Mouse (Mus musculus) heart, adult 2 months (tissue): ENCODE data around the gene Gm42372. TPM values are rescaled to one million over a fixed set of nuclear protein-coding genes. Genes with fewer than 3 reads are reported as not detected.

ENCODE experiments used
- DNase-seq, 2 experiments: peaks; one replicate each; pipeline ENCODE4 v3.0.0; 2021
- H3K27ac ChIP-seq: fragments of 200-600 bp; 2 replicates; pipeline ENCODE4 v1.8.1; 2022
- H3K27me3 ChIP-seq: fragments of 200-500 bp; 2 replicates; pipeline ENCODE4 v1.6.1; 2012; ENCODE audit warnings: mild to moderate bottlenecking, low read length, inconsistent platforms, mixed read lengths; ENCODE audit not compliant: control insufficient read depth, insufficient read depth
- H3K36me3 ChIP-seq: fragments of 200-500 bp; 2 replicates; pipeline ENCODE4 v1.6.1; 2012; ENCODE audit warnings: low read length, inconsistent platforms; ENCODE audit not compliant: control insufficient read depth, insufficient read depth
- H3K4me1 ChIP-seq: fragments of 200-500 bp; 2 replicates; pipeline ENCODE4 v1.6.1; 2011; ENCODE audit warnings: low read length; ENCODE audit not compliant: control insufficient read depth, insufficient read depth
- H3K4me3 ChIP-seq: fragments of 200-600 bp; 2 replicates; pipeline ENCODE4 v1.8.1; 2022
- H3K79me2 ChIP-seq: fragments of 200-500 bp; replicated peaks from 2 replicates; pipeline ENCODE4 v1.6.1; 2012; ENCODE audit warnings: mild to moderate bottlenecking, inconsistent platforms, low read length, moderate library complexity, mixed read lengths; ENCODE audit not compliant: control insufficient read depth, insufficient read depth
- H3K9ac ChIP-seq: fragments of 200-500 bp; 2 replicates; pipeline ENCODE4 v1.6.1; 2012; ENCODE audit warnings: low read depth, mild to moderate bottlenecking, control low read depth, inconsistent platforms, low read length, mixed read lengths
- CTCF ChIP-seq: fragments of 200-600 bp; IDR thresholded peaks from 2 replicates; pipeline ENCODE4 v1.8.1; 2022; ENCODE audit warnings: antibody characterized with exemption, mild to moderate bottlenecking, moderate library complexity
- EP300 ChIP-seq: fragments of 200-500 bp; IDR thresholded peaks from 2 replicates; pipeline ENCODE4 v1.6.1; 2011; ENCODE audit warnings: low read depth, low read length, control low read depth; ENCODE audit not compliant: insufficient read depth
- POLR2A ChIP-seq: fragments of 200-500 bp; IDR thresholded peaks from 2 replicates; pipeline ENCODE4 v1.6.1; 2011; ENCODE audit warnings: mild to moderate bottlenecking, low read depth, low read length, control low read depth; ENCODE audit not compliant: insufficient read depth
- WGBS: fragments of 180-500 bp; shearing (Covaris S2); methylation state at CpG from one replicate; pipeline ENCODE4 v1.1.7; 2018; 5-methylcytosine and 5-hydroxymethylcytosine counted together
- intact Hi-C: fragments of 180-260 bp; cut with DNase I; formaldehyde crosslinking; loops from one replicate; pipeline ENCODE4 v1.15.1; 2025
- polyA plus RNA-seq: library from polyadenylated mRNA; depleted of rRNA; stranded (reverse); fragments of >200 nt; gene quantifications from 2 replicates; pipeline ENCODE4 v1.2.3, GENCODE M21; 2012
- total RNA-seq, 2 experiments: library from RNA; stranded (reverse); gene quantifications; 2 replicates each; pipeline ENCODE4 v1.2.3; 2021

Gene Gm42372
- total and polyA plus RNA-seq, 3 experiments: not detected

DNA sequence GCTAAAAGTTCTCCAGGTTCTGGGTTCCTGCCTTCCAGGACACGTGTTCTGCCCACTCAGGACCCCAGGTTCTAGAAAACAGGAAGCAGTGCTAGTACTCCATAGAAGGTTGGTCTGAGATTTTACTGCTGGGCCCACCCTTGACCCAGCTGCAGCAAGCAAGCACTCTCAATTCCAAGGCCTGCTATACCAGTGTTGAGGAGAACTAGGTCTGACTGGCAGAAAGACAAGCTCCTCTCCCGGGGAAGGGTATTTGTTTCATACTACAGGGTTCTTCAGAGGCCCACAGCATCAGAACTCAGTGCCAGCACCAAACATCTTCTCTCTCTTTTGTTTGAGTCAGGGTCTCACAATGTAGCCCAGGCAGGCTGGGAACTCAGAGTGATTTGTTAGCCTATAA lies 35.0 kb downstream of the Gm42372 start:
- intact Hi-C loops: no loop called here
- H3K27ac ChIP-seq: no peak overlapping the region; the same call in 1 of the 2 replicates
- H3K36me3 ChIP-seq: no peaks in the 10 kb centered on the region; the same call in 1 of the 2 replicates
- no peak for TF ChIP-seq POLR2A
- TF ChIP-seq EP300: no peak
- no peak for TF ChIP-seq CTCF
- no peak overlapping the region for H3K4me3 ChIP-seq
- peaks cover 5% of the 10 kb centered on the region; the same call in 1 of the 2 replicates for H3K79me2 ChIP-seq
- H3K9ac ChIP-seq: no peak overlapping the region
- H3K27me3 ChIP-seq: no peaks in the 10 kb centered on the region
- no peak for DNase-seq
- WGBS: 63% methylated on average over 2 of the region's 2 CpGs
- H3K4me1 ChIP-seq: peaks cover 8% of the 10 kb centered on the region

DNA sequence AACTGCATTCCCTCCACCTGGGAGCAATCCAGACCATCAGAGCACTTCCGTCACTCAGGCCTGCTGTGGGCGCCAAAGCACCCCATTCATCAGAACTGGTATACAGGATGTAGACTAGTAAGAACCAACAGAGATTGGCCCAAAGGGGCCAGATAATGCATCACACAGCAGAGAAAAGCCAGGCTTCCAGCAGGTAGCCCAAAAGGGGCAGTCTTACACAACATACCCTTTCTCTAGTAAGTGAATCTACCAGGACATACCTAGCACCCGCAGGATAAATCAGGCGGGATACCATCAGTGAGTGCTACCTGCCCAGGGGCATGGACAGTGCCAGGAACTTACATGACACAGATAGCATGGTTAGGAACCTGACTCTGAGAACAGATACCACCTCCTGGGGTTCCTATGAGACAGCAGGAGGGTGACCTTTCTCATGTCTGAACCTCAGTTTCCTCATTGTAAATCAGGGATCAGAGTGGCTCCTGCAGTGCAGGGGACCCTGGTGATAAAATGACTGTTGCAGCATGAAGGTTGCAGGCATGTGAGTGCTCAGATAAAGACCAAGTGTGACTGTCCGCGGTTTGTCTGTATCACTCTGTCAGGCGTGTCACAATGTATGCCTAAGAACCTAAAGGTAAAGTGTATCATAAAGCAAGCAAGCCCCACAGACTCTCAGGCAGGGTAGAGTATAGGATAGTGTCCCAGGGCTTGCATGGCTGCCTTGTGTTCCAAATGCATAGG lies 36.7 kb downstream of the Gm42372 start:
- Histone ChIP-seq H3K9ac (no peak overlapping the region), H3K27me3 (no peaks in the 10 kb centered on the region), H3K36me3 (peaks cover 2% of the 10 kb centered on the region; the same call in 1 of the 2 replicates), H3K79me2 (peaks cover 5% of the 10 kb centered on the region; the same call in 1 of the 2 replicates), H3K27ac (no peak overlapping the region), H3K4me1 (peaks cover 24% of the 10 kb centered on the region), H3K4me3 (no peak overlapping the region)
- TF ChIP-seq EP300 (no peak), CTCF (no peak), POLR2A (no peak)
- peak in 1 of 2 experiments; percentile 23 for DNase-seq
- 67% methylated on average over 7 of the region's 7 CpGs for WGBS
- intact Hi-C loops: no loop called here

DNA sequence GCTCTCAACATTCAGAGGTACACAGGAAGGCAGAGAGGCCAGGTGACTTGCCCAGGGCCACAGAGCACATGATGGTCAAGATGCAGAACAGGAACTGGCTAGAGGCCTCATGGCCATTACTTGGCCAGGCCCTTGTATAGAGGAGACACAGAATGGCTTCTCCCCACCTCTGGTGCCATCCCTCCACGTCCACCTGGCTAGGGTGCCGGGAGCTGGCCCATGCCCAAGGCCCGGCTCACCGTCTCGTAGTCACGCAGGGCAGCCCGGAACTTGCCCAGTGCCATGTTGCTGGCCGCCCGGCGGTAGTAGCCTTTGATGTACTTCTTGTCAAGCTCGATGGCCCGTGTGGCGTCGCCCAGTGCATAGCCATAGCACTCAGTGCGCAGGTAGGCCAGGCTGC lies 39.3 kb downstream of the Gm42372 start:
- Histone ChIP-seq H3K4me3 (no peak overlapping the region), H3K9ac (no peak overlapping the region), H3K79me2 (peaks cover 11% of the 10 kb centered on the region; the same call in 1 of the 2 replicates), H3K4me1 (peaks cover 42% of the 10 kb centered on the region), H3K27me3 (no peaks in the 10 kb centered on the region), H3K36me3 (peaks cover 2% of the 10 kb centered on the region), H3K27ac (no peak overlapping the region)
- TF ChIP-seq CTCF: no peak
- TF ChIP-seq POLR2A: no peak
- intact Hi-C loops: no loop called here
- WGBS: 96% methylated on average over 15 of the region's 15 CpGs
- DNase-seq: no peak

DNA sequence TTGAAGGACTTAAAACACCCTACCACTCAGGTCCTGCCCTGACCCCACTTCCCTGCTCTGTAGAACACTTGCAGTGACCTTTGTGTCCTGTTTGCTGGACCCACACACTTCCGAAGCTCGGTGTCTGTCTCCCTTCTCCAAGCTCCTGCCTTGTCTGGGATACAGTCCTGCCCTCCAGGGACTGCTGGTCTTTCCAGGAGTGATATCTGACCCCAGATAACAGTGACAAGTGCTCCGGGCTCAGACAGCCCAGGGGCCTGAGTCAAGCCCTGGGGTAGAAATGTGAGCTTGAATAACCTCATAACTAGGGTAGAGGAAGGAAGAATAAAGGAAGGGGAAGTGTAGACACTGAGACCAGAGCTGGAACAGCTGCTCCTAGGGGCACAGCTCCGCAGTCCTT lies 40.8 kb downstream of the Gm42372 start:
- Histone ChIP-seq H3K4me1 (peaks cover 39% of the 10 kb centered on the region), H3K9ac (peak overlapping the region; percentile 15), H3K36me3 (peaks cover 2% of the 10 kb centered on the region), H3K27me3 (no peaks in the 10 kb centered on the region), H3K4me3 (no peak overlapping the region), H3K79me2 (peaks cover 12% of the 10 kb centered on the region; the same call in 1 of the 2 replicates), H3K27ac (peak overlapping the region; percentile 71)
- WGBS: 4% methylated on average over 4 of the region's 4 CpGs
- DNase-seq: peak in 1 of 2 experiments; percentile 36
- TF ChIP-seq CTCF (no peak), EP300 (no peak), POLR2A (no peak)
- intact Hi-C loops: no loop called here

DNA sequence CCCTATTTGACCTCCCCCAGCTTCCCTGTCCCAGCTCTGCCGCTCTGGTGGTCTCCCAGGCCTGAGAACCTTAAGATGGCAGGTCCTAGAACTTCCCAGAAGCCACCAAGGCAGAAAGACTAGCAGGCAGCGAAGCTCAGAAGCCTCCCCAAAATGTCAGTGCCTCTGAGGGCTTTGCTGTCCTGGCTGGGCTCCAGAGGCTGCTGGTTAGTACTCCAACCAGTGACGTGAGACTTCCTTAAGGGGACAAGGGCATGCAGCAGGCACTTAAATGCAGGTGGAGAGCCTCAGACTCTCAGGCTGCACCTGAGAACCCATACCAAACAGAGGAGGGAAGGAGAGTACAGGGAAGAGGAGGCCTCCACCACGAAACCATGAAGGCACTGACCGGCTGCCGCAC lies 41.3 kb downstream of the Gm42372 start:
- DNase-seq: peak; percentile 47 to 55
- peak overlapping the region; percentile 15 for H3K9ac ChIP-seq
- H3K36me3 ChIP-seq: peaks cover 2% of the 10 kb centered on the region
- H3K79me2 ChIP-seq: peaks cover 12% of the 10 kb centered on the region; the same call in 1 of the 2 replicates
- WGBS: 42% methylated on average over 6 of the region's 6 CpGs
- no peak overlapping the region for H3K4me3 ChIP-seq
- H3K27ac ChIP-seq: peak overlapping the region; percentile 71
- intact Hi-C loops: no loop called here
- H3K4me1 ChIP-seq: peaks cover 39% of the 10 kb centered on the region
- H3K27me3 ChIP-seq: no peaks in the 10 kb centered on the region
- no peak for TF ChIP-seq POLR2A
- no peak for TF ChIP-seq EP300
- TF ChIP-seq CTCF: no peak

DNA sequence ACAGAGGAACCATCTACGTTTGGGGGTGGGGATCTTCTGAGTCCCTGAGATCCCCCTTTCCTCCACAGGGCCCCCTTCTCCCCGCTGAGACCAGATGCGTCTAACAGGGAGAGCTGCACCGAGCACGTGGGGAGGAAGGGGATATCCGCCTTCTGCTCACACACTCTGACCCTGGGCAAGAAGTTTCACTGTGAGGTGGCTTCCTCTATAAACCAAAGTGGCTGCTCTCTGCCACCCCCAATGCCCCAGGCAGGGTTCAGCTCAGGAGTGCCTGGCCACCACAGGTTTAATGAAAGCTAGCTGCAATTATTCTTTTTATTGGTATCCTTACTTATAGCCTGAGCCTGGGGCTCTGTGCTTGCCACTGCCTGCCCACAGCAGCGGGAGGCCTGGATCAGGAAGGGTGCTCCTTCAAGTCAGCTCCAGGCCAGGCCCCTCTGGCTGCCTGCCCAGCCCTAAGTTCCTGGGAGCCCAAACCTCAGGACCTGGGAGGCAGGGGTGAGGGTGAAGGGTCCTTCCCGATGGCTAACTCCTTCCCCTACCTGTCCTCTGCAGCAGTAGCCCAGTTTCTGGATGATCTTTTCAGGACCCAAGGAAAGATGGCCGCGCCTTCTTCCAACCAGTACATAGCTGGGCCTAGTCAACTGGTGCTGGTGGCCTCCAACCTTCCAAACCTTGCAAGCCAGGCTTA lies 42.1 kb downstream of the Gm42372 start:
- intact Hi-C loops: no loop called here
- peak; percentile 52 to 58 for DNase-seq
- H3K4me1 ChIP-seq: peaks cover 39% of the 10 kb centered on the region
- H3K36me3 ChIP-seq: peaks cover 2% of the 10 kb centered on the region
- WGBS: 37% methylated on average over 10 of the region's 10 CpGs
- H3K4me3 ChIP-seq: no peak overlapping the region
- peaks cover 12% of the 10 kb centered on the region; the same call in 1 of the 2 replicates for H3K79me2 ChIP-seq
- H3K27ac ChIP-seq: peak overlapping the region; percentile 71
- H3K9ac ChIP-seq: peak overlapping the region; percentile 43
- TF ChIP-seq POLR2A (no peak), CTCF (no peak), EP300 (no peak)
- no peaks in the 10 kb centered on the region for H3K27me3 ChIP-seq
